Mouse (Mus musculus) kidney, postnatal 0 days (tissue): ENCODE data around the gene Znrf3. TPM values are rescaled to one million over a fixed set of nuclear protein-coding genes. Genes with fewer than 3 reads are reported as not detected.

Source experiments
- ATAC-seq: fragments of 200-750 bp; cut with Nextera tagmentation; replicated peaks from 2 replicates; pipeline ENCODE4 v1.8.0; 2017; ENCODE audit warnings: low read depth, moderate number of reproducible peaks, moderate TSS enrichment, moderate library complexity; ENCODE audit not compliant: low FRiP score
- DNase-seq: peaks from one replicate; pipeline ENCODE4 v3.0.0-alpha.2; 2016; ENCODE audit warnings: low spot score
- H3K27ac ChIP-seq: fragments of 300-500 bp; sonication (generic); 2 replicates; pipeline ENCODE4 v1.5.1; 2014; ENCODE audit warnings: mild to moderate bottlenecking
- H3K27me3 ChIP-seq: fragments of 300-500 bp; sonication (generic); 2 replicates; pipeline ENCODE4 v1.6.1; 2014; ENCODE audit warnings: low read length, mixed read lengths; ENCODE audit not compliant: insufficient read depth
- H3K36me3 ChIP-seq: fragments of 300-500 bp; sonication (generic); 2 replicates; pipeline ENCODE4 v1.6.1; 2014; ENCODE audit warnings: low read length, mixed read lengths; ENCODE audit not compliant: insufficient read depth
- H3K4me1 ChIP-seq: fragments of 300-500 bp; sonication (generic); replicated peaks from 2 replicates; pipeline ENCODE4 v1.6.1; 2014; ENCODE audit warnings: antibody characterized with exemption, low read length, mixed read lengths; ENCODE audit not compliant: insufficient read depth
- H3K4me2 ChIP-seq: fragments of 300-500 bp; sonication (generic); 2 replicates; pipeline ENCODE4 v1.6.1; 2014; ENCODE audit warnings: mild to moderate bottlenecking, low read length, moderate library complexity, mixed read lengths
- H3K4me3 ChIP-seq: fragments of 300-500 bp; sonication (generic); replicated peaks from 2 replicates; pipeline ENCODE4 v1.5.1; 2014; ENCODE audit warnings: low read depth, low read length
- H3K9ac ChIP-seq: fragments of 300-500 bp; sonication (generic); 2 replicates; pipeline ENCODE4 v1.6.1; 2014; ENCODE audit warnings: low read depth, low read length
- H3K9me3 ChIP-seq: fragments of 300-500 bp; sonication (generic); replicated peaks from 2 replicates; pipeline ENCODE4 v1.6.1; 2016; ENCODE audit warnings: low read length, inconsistent platforms, mixed read lengths
- CTCF ChIP-seq: IDR thresholded peaks from 2 replicates; pipeline ENCODE4 v1.5.1; 2016; ENCODE audit warnings: antibody characterized with exemption, low read depth, mild to moderate bottlenecking, moderate library complexity
- WGBS: fragments of 180-500 bp; shearing (Covaris S2); extraction: QIAGEN DNeasy Blood & Tissue Kit; methylation state at CpG from one replicate; pipeline ENCODE4 v1.1.7; 2014; 5-methylcytosine and 5-hydroxymethylcytosine counted together
- polyA plus RNA-seq: library from polyadenylated mRNA; unstranded; fragments of >200 nt; fragmentation: Nextera tagmentation; extraction: Ambion mirVana; gene quantifications from 2 replicates; pipeline ENCODE4 v1.2.1, GENCODE M21; 2015

Znrf3 gene
- polyA plus RNA-seq, 1 experiment from 2014 or later, result 13.3 TPM

GRCm38 (mm10) chr11:5272066-5272360, 172.6 kb downstream of the Znrf3 start:
- no peak overlapping the region for H3K4me2 ChIP-seq
- no peak for ATAC-seq
- WGBS, result 59% methylated on average over 4 of the region's 4 CpGs
- H3K36me3 ChIP-seq, result 0 out of 2 replicates have a peak, but pooled peaks cover 3% of the 10 kb centered on the region
- no peak overlapping the region for H3K4me3 ChIP-seq
- no peaks in the 10 kb centered on the region for H3K27me3 ChIP-seq
- H3K27ac ChIP-seq, result no peak overlapping the region
- no peak for DNase-seq
- no peaks in the 10 kb centered on the region for H3K4me1 ChIP-seq
- H3K9me3 ChIP-seq, result no peaks in the 10 kb centered on the region
- no peak overlapping the region for H3K9ac ChIP-seq
- TF ChIP-seq CTCF, result no peak

- H3K36me3 ChIP-seq, result 0 out of 2 replicates have a peak, but pooled peaks cover 3% of the 10 kb centered on the region
- no peaks in the 10 kb centered on the region for H3K27me3 ChIP-seq
- no peaks in the 10 kb centered on the region for H3K9me3 ChIP-seq
- no peak overlapping the region for H3K4me3 ChIP-seq
- no peak overlapping the region for H3K27ac ChIP-seq
- H3K4me2 ChIP-seq, result no peak overlapping the region
- ATAC-seq (no peak), DNase-seq (peak; percentile 58)
- 33% methylated on average over 9 of the region's 9 CpGs for WGBS
- no peak overlapping the region for H3K9ac ChIP-seq
- no peaks in the 10 kb centered on the region for H3K4me1 ChIP-seq
- no peak for TF ChIP-seq CTCF
Observed at GRCm38 (mm10) chr11:5271274-5272065, 173.2 kb downstream of the Znrf3 start.

GRCm38 (mm10) chr11:5269846-5270461, 174.7 kb downstream of the Znrf3 start:
- no peaks in the 10 kb centered on the region for H3K9me3 ChIP-seq
- H3K4me2 ChIP-seq, result no peak overlapping the region
- no peaks in the 10 kb centered on the region for H3K4me1 ChIP-seq
- DNase-seq (no peak), ATAC-seq (no peak)
- H3K9ac ChIP-seq, result no peak overlapping the region
- no peak overlapping the region for H3K4me3 ChIP-seq
- 0 out of 2 replicates have a peak, but pooled peaks cover 3% of the 10 kb centered on the region for H3K36me3 ChIP-seq
- WGBS, result 91% methylated on average over 8 of the region's 8 CpGs
- H3K27me3 ChIP-seq, result no peaks in the 10 kb centered on the region
- no peak overlapping the region for H3K27ac ChIP-seq
- no peak for TF ChIP-seq CTCF

GRCm38 (mm10) chr11:5265764-5266163, 178.9 kb downstream of the Znrf3 start:
- no peak for TF ChIP-seq CTCF
- Histone ChIP-seq H3K36me3 (no peaks in the 10 kb centered on the region), H3K27me3 (no peaks in the 10 kb centered on the region), H3K4me2 (no peak overlapping the region), H3K4me3 (no peak overlapping the region), H3K27ac (no peak overlapping the region), H3K9ac (no peak overlapping the region), H3K9me3 (no peaks in the 10 kb centered on the region), H3K4me1 (no peaks in the 10 kb centered on the region)
- ATAC-seq (no peak), DNase-seq (no peak)
- WGBS, result 72% methylated on average over 8 of the region's 8 CpGs

GRCm38 (mm10) chr11:5263078-5263730, 181.4 kb downstream of the Znrf3 start:
- DNase-seq, result no peak
- no peaks in the 10 kb centered on the region for H3K9me3 ChIP-seq
- no peak overlapping the region for H3K4me2 ChIP-seq
- no peaks in the 10 kb centered on the region for H3K27me3 ChIP-seq
- peaks cover 7% of the 10 kb centered on the region; the same call in 1 of the 2 replicates for H3K4me1 ChIP-seq
- no peak overlapping the region for H3K4me3 ChIP-seq
- H3K27ac ChIP-seq, result no peak overlapping the region
- no peak for TF ChIP-seq CTCF
- no peak overlapping the region for H3K9ac ChIP-seq
- 65% methylated on average over 26 of the region's 26 CpGs for WGBS
- H3K36me3 ChIP-seq, result no peaks in the 10 kb centered on the region
- 0 out of 2 replicates have a peak, but pooled peaks have one; percentile 5 for ATAC-seq

- WGBS, result 3% methylated on average over 49 of the region's 80 CpGs
- peak; percentile 95 for DNase-seq
- Histone ChIP-seq H3K4me1 (peaks cover 14% of the 10 kb centered on the region), H3K27ac (peak within 1 kb of the TSS; percentile 76), H3K4me2 (peak within 1 kb of the TSS; percentile 71), H3K9me3 (no peaks in the 10 kb centered on the region), H3K27me3 (no peaks in the 10 kb centered on the region), H3K4me3 (peak within 1 kb of the TSS; percentile 68), H3K36me3 (no peaks in the 10 kb centered on the region), H3K9ac (peak within 1 kb of the TSS; percentile 87)
- TF ChIP-seq CTCF, result no peak
- peak; percentile 97 for ATAC-seq
Observed at GRCm38 (mm10) chr11:5261508-5262392, 182.9 kb downstream of the Znrf3 start, which contains the start of gene Kremen1. Kremen1 (minus strand) TSS chr11:5261558.
